Mouse (Mus musculus): ENCODE data around the gene Arpc3. TPM values are rescaled to one million over a fixed set of nuclear protein-coding genes. Genes with fewer than 3 reads are reported as not detected.
"Not testable (repeated sequence)": the region's sequence is repeated elsewhere in the genome, so short reads cannot be mapped to it uniquely, and the experiment has no call there.

Gene Arpc3
- polyA plus RNA-seq, 1 experiment from 2014 or later: 158 TPM

GRCm38 (mm10) chr5:122405537-122405936 lies 13.9 kb downstream of the Arpc3 start:
- ATAC-seq: no peak
- peaks cover 45% of the 10 kb centered on the region for H3K36me3 ChIP-seq (ENCODE audit: control insufficient read depth, insufficient read depth, low read length)
- H3K4me2 ChIP-seq (ENCODE audit: low read length): no peak overlapping the region
- no peak overlapping the region for H3K27ac ChIP-seq (ENCODE audit: low read depth, low read length)
- 95% methylated on average over 10 of the region's 10 CpGs for WGBS
- H3K9me3 ChIP-seq (ENCODE audit: control insufficient read depth, low read length): no peaks in the 10 kb centered on the region
- no peak overlapping the region for H3K4me3 ChIP-seq (ENCODE audit: low read length)
- no peaks in the 10 kb centered on the region for H3K27me3 ChIP-seq (replicated peaks; ENCODE audit: control insufficient read depth, insufficient read depth, low read length)
- H3K9ac ChIP-seq (ENCODE audit: low read depth, low read length): no peak overlapping the region
- H3K4me1 ChIP-seq (ENCODE audit: control insufficient read depth, insufficient read depth, low read depth, low read length): no peaks in the 10 kb centered on the region

GRCm38 (mm10) chr5:122409692-122410645 lies 18.3 kb downstream of the Arpc3 start:
- Histone ChIP-seq H3K4me2 (ENCODE audit: low read length) (no peak overlapping the region), H3K4me3 (ENCODE audit: low read length) (no peak overlapping the region), H3K4me1 (ENCODE audit: control insufficient read depth, insufficient read depth, low read depth, low read length) (no peaks in the 10 kb centered on the region), H3K27ac (ENCODE audit: low read depth, low read length) (no peak overlapping the region), H3K36me3 (ENCODE audit: control insufficient read depth, insufficient read depth, low read length) (peaks cover 26% of the 10 kb centered on the region), H3K9me3 (ENCODE audit: control insufficient read depth, low read length) (no peaks in the 10 kb centered on the region), H3K9ac (ENCODE audit: low read depth, low read length) (no peak overlapping the region), H3K27me3 (replicated peaks; ENCODE audit: control insufficient read depth, insufficient read depth, low read length) (no peaks in the 10 kb centered on the region)
- 84% methylated on average over 19 of the region's 19 CpGs for WGBS
- ATAC-seq: no peak

GRCm38 (mm10) chr5:122411892-122412291 lies 20.2 kb downstream of the Arpc3 start:
- 88% methylated on average over 5 of the region's 5 CpGs for WGBS
- H3K9ac ChIP-seq (ENCODE audit: low read depth, low read length): no peak overlapping the region

GRCm38 (mm10) chr5:122412826-122413225 lies 21.1 kb downstream of the Arpc3 start:
- no peak overlapping the region for H3K4me2 ChIP-seq (ENCODE audit: low read length)
- no peaks in the 10 kb centered on the region for H3K4me1 ChIP-seq (ENCODE audit: control insufficient read depth, insufficient read depth, low read depth, low read length)
- no peak overlapping the region for H3K27ac ChIP-seq (ENCODE audit: low read depth, low read length)
- H3K9ac ChIP-seq (ENCODE audit: low read depth, low read length): no peak overlapping the region
- 57% methylated on average over 6 of the region's 6 CpGs for WGBS
- no peak for ATAC-seq
- peaks cover 7% of the 10 kb centered on the region for H3K36me3 ChIP-seq (ENCODE audit: control insufficient read depth, insufficient read depth, low read length)
- H3K27me3 ChIP-seq (replicated peaks; ENCODE audit: control insufficient read depth, insufficient read depth, low read length): no peaks in the 10 kb centered on the region
- no peaks in the 10 kb centered on the region for H3K9me3 ChIP-seq (ENCODE audit: control insufficient read depth, low read length)
- H3K4me3 ChIP-seq (ENCODE audit: low read length): no peak overlapping the region

More at GRCm38 (mm10) chr5:122411892-122412291, 20.2 kb downstream of the Arpc3 start:
- ATAC-seq: no peak
- H3K27me3 ChIP-seq (replicated peaks; ENCODE audit: control insufficient read depth, insufficient read depth, low read length): no peaks in the 10 kb centered on the region
- H3K9me3 ChIP-seq (ENCODE audit: control insufficient read depth, low read length): no peaks in the 10 kb centered on the region
- H3K27ac ChIP-seq (ENCODE audit: low read depth, low read length): no peak overlapping the region
- H3K4me2 ChIP-seq (ENCODE audit: low read length): no peak overlapping the region
- peaks cover 12% of the 10 kb centered on the region for H3K36me3 ChIP-seq (ENCODE audit: control insufficient read depth, insufficient read depth, low read length)
- H3K4me3 ChIP-seq (ENCODE audit: low read length): no peak overlapping the region
- no peaks in the 10 kb centered on the region for H3K4me1 ChIP-seq (ENCODE audit: control insufficient read depth, insufficient read depth, low read depth, low read length)

GRCm38 (mm10) chr5:122414351-122414750 lies 22.7 kb downstream of the Arpc3 start:
- no peak overlapping the region for H3K4me3 ChIP-seq (ENCODE audit: low read length)
- no peak overlapping the region for H3K27ac ChIP-seq (ENCODE audit: low read depth, low read length)
- H3K36me3 ChIP-seq (ENCODE audit: control insufficient read depth, insufficient read depth, low read length): peaks cover 7% of the 10 kb centered on the region
- H3K27me3 ChIP-seq (replicated peaks; ENCODE audit: control insufficient read depth, insufficient read depth, low read length): no peaks in the 10 kb centered on the region
- no peaks in the 10 kb centered on the region for H3K4me1 ChIP-seq (ENCODE audit: control insufficient read depth, insufficient read depth, low read depth, low read length)
- no peaks in the 10 kb centered on the region for H3K9me3 ChIP-seq (ENCODE audit: control insufficient read depth, low read length)
- no peak for ATAC-seq
- H3K4me2 ChIP-seq (ENCODE audit: low read length): no peak overlapping the region
- WGBS: 91% methylated on average over 5 of the region's 5 CpGs
- H3K9ac ChIP-seq (ENCODE audit: low read depth, low read length): no peak overlapping the region

- no peak for ATAC-seq
- Histone ChIP-seq H3K9ac (ENCODE audit: low read depth, low read length) (no peak overlapping the region), H3K27me3 (replicated peaks; ENCODE audit: control insufficient read depth, insufficient read depth, low read length) (no peaks in the 10 kb centered on the region), H3K4me3 (ENCODE audit: low read length) (no peak overlapping the region), H3K27ac (ENCODE audit: low read depth, low read length) (no peak overlapping the region), H3K4me2 (ENCODE audit: low read length) (no peak overlapping the region), H3K4me1 (ENCODE audit: control insufficient read depth, insufficient read depth, low read depth, low read length) (no peaks in the 10 kb centered on the region), H3K36me3 (ENCODE audit: control insufficient read depth, insufficient read depth, low read length) (no peaks in the 10 kb centered on the region; the same call in 1 of the 2 replicates), H3K9me3 (ENCODE audit: control insufficient read depth, low read length) (no peaks in the 10 kb centered on the region)
- WGBS: 87% methylated on average over 12 of the region's 12 CpGs
These were observed 23.8 kb downstream of the Arpc3 start for GRCm38 (mm10) chr5:122415465-122415864.

GRCm38 (mm10) chr5:122420676-122421075 lies 29.0 kb downstream of the Arpc3 start:
- peaks cover 12% of the 10 kb centered on the region for H3K4me1 ChIP-seq (ENCODE audit: control insufficient read depth, insufficient read depth, low read depth, low read length)
- H3K36me3 ChIP-seq (ENCODE audit: control insufficient read depth, insufficient read depth, low read length); H3K27me3 ChIP-seq (replicated peaks; ENCODE audit: control insufficient read depth, insufficient read depth, low read length); ATAC-seq; H3K9me3 ChIP-seq (ENCODE audit: control insufficient read depth, low read length); H3K4me3 ChIP-seq (ENCODE audit: low read length); H3K27ac ChIP-seq (ENCODE audit: low read depth, low read length); H3K4me2 ChIP-seq (ENCODE audit: low read length); H3K9ac ChIP-seq (ENCODE audit: low read depth, low read length): not testable (repeated sequence)
- WGBS: 73% methylated on average over 4 of the region's 4 CpGs

- Histone ChIP-seq H3K4me3 (ENCODE audit: low read length) (peak within 1 kb of the TSS; percentile 96), H3K36me3 (ENCODE audit: control insufficient read depth, insufficient read depth, low read length) (no peaks in the 10 kb centered on the region), H3K9me3 (ENCODE audit: control insufficient read depth, low read length) (no peaks in the 10 kb centered on the region), H3K4me1 (ENCODE audit: control insufficient read depth, insufficient read depth, low read depth, low read length) (peaks cover 12% of the 10 kb centered on the region), H3K27ac (ENCODE audit: low read depth, low read length) (peak within 1 kb of the TSS; percentile 95), H3K9ac (ENCODE audit: low read depth, low read length) (peak within 1 kb of the TSS; percentile 94), H3K4me2 (ENCODE audit: low read length) (peak within 1 kb of the TSS; percentile 74), H3K27me3 (replicated peaks; ENCODE audit: control insufficient read depth, insufficient read depth, low read length) (no peaks in the 10 kb centered on the region)
- ATAC-seq: peak; percentile 66
- WGBS: 19% methylated on average over 17 of the region's 17 CpGs
These were observed 29.8 kb downstream of the Arpc3 start, which contains the start of gene Anapc7 for GRCm38 (mm10) chr5:122421271-122422068. TSS of gene Anapc7 (plus strand) at chr5:122421693.
